Mouse (Mus musculus): ENCODE data around the gene Gm8453.
"Not testable (repeated sequence)": the region's sequence is repeated elsewhere in the genome, so short reads cannot be mapped to it uniquely, and the experiment has no call there.

Gene Gm8453

DNA sequence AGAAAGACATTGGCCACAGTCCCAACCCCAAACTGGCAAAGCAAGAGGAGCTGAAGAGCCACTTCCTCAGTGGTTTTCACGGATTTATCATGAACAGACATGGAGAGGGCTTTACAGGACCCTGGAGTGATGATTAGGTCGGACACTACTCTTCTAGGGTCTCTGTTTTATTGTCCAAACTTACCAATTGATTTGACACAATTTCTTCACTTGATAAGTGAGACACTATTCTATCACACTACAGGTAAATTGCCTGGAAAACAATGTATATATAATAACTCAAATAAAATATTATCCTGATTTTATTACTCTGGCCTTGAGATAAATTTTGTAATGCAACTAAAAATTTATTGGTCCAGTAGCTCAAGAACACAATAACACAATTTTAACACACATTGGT is at the start of gene Gm8453:
Gene Gm8453 (minus strand): TSS at position 101 of the 400 bp plus-strand sequence.
- not testable (repeated sequence) for DNase-seq (ENCODE audit: low read depth, low spot score)

DNA sequence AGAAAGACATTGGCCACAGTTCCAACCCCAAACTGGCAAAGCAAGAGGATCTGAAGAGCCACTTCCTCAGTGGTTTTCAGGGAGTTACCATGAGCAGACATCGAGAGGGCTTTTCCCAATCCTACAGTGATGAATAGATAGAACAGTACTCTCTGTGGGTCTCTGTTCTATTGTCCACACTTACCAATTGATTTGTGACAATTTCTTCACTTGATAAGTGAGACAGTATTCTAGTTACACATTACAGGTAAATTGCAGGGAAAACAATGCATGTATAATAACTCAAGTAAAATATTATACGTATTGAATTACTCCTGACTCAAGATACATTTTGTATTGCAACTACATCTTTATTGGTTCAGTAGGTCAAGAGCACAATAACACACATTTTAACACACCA is 28.1 kb downstream of the Gm8453 start, which contains the start of gene Gm8653:
Gene Gm8653 (minus strand): TSS at position 101 of the 400 bp plus-strand sequence.
- DNase-seq (ENCODE audit: low read depth, low spot score): not testable (repeated sequence)

DNA sequence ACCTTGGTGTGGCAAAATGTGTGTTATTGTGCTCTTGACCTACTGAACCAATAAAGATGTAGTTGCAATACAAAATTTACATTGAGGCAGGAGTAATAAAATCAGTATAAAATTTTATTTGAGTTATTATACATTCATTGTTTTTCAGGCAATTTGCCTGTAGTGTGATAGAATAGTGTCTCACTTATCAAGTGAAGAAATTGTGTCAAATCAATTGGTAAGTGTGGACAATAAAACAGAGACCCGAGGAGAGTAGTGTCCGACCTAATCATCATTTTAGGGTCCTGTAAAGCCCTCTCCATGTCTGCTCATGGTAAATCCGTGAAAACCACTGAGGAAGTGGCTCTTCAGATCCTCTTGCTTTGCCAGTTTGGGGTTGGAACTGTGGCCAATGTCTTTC is 40.2 kb downstream of the Gm8453 start, which contains the start of gene Vmn1r143:
Gene Vmn1r143 (plus strand): TSS at position 301 of the 400 bp plus-strand sequence.
- DNase-seq (ENCODE audit: low read depth, low spot score): not testable (repeated sequence)

Data from CD4-positive, CD25-positive, alpha-beta regulatory T cell, adult 2 months (primary cell).